Mouse (Mus musculus) left cerebral cortex, adult 6 months (tissue): ENCODE data around the gene Dph6. TPM values are rescaled to one million over a fixed set of nuclear protein-coding genes. Genes with fewer than 3 reads are reported as not detected.

Experiments
- long read RNA-seq, 2 experiments: library from polyadenylated mRNA; unstranded; transcript quantifications; one replicate each; pipeline ENCODE4 v2.0.0; 2019 to 2020
- polyA plus RNA-seq: library from polyadenylated mRNA; unstranded; fragments of <200 nt; fragmentation: Nextera tagmentation; gene quantifications from 2 replicates; pipeline ENCODE4 v1.2.3, GENCODE M21; 2021

Gene Dph6
- polyA plus RNA-seq = 12.0 and 12.9 TPM in 2 replicates
- long read RNA-seq, experiment 1, transcript Dph6-203 (9 exons, 2,734 nt) = major isoform, 14 of 43 reads
- long read RNA-seq, experiment 1, transcript Dph6-201 (8 exons, 2,632 nt) = minor isoform, 11 of 43 reads
- long read RNA-seq, experiment 1, transcript Dph6-206 (7 exons, 2,590 nt) = minor isoform, 5 of 43 reads
- long read RNA-seq, experiment 1, partial matches to known transcripts = 6 of 43 reads
- long read RNA-seq, experiment 1, other reads (novel, unspliced or antisense) = 7 of 43 reads
- long read RNA-seq, experiment 2, partial matches to known transcripts = 1 of 15 reads
- long read RNA-seq, experiment 2, other reads (novel, unspliced or antisense) = 5 of 15 reads

GRCm38 (mm10) chr2:114654365-114655239 lies at the start of gene Dph6:
TSS of gene Dph6 (minus strand) at chr2:114654964.

